Mouse (Mus musculus) thymus, adult 2 months (tissue): ENCODE results near the gene Clrn2. TPM values are rescaled to one million over a fixed set of nuclear protein-coding genes. Genes with fewer than 3 reads are reported as not detected.

Source experiments
- DNase-seq: peaks from one replicate; pipeline ENCODE4 v3.0.0; 2021
- H3K27ac ChIP-seq: fragments of 200-500 bp; 2 replicates; pipeline ENCODE4 v1.5.1; 2012; ENCODE audit warnings: low read length, control low read depth; ENCODE audit not compliant: control insufficient read depth, insufficient read depth
- H3K27me3 ChIP-seq: fragments of 200-500 bp; 2 replicates; pipeline ENCODE4 v1.6.1; 2012; ENCODE audit warnings: mild to moderate bottlenecking, low read length, moderate library complexity, mixed read lengths; ENCODE audit not compliant: control insufficient read depth, insufficient read depth
- H3K36me3 ChIP-seq: fragments of 200-500 bp; 2 replicates; pipeline ENCODE4 v1.6.1; 2012; ENCODE audit warnings: mild to moderate bottlenecking, low read length, moderate library complexity; ENCODE audit not compliant: control insufficient read depth, insufficient read depth
- H3K4me1 ChIP-seq: fragments of 200-500 bp; replicated peaks from 2 replicates; pipeline ENCODE4 v1.6.1; 2012; ENCODE audit warnings: low read length; ENCODE audit not compliant: control insufficient read depth, insufficient read depth
- H3K4me3 ChIP-seq: fragments of 200-500 bp; 2 replicates; pipeline ENCODE4 v1.5.1; 2012; ENCODE audit warnings: mild to moderate bottlenecking, low read length, control low read depth, moderate library complexity; ENCODE audit not compliant: control insufficient read depth, insufficient read depth
- CTCF ChIP-seq: fragments of 200-500 bp; IDR thresholded peaks from 2 replicates; pipeline ENCODE4 v1.5.1; 2012; ENCODE audit warnings: mild to moderate bottlenecking, control low read depth, low read length, moderate library complexity, borderline replicate concordance; ENCODE audit not compliant: control insufficient read depth, poor library complexity, insufficient read depth; ENCODE audit errors: extremely low read depth
- POLR2A ChIP-seq: fragments of 200-500 bp; IDR thresholded peaks from 2 replicates; pipeline ENCODE4 v1.6.1; 2012; ENCODE audit warnings: mild to moderate bottlenecking, low read length, control low read depth, moderate library complexity; ENCODE audit not compliant: control insufficient read depth, poor library complexity, insufficient read depth; ENCODE audit errors: extremely low read depth
- WGBS: fragments of 180-500 bp; shearing (Covaris S2); methylation state at CpG from one replicate; pipeline ENCODE4 v1.1.7; 2018; 5-methylcytosine and 5-hydroxymethylcytosine counted together
- polyA plus RNA-seq: library from polyadenylated mRNA; depleted of rRNA; stranded (reverse); fragments of >200 nt; gene quantifications from 2 replicates; pipeline ENCODE4 v1.2.3, GENCODE M21; 2012

The Clrn2 gene
- polyA plus RNA-seq, 1 experiment: not detected

- H3K27ac ChIP-seq: no peak overlapping the region
These were observed 22.2 kb downstream of the Clrn2 start for GRCm38 (mm10) chr5:45475771-45476170.

GRCm38 (mm10) chr5:45476288-45476687 is 22.7 kb downstream of the Clrn2 start:
- no peaks in the 10 kb centered on the region for H3K4me1 ChIP-seq
- H3K27ac ChIP-seq: no peak overlapping the region
- WGBS: 83% methylated on average over 6 of the region's 6 CpGs
- no peak for DNase-seq
- TF ChIP-seq POLR2A: no peak
- TF ChIP-seq CTCF: no peak
- H3K4me3 ChIP-seq: no peak overlapping the region
- H3K27me3 ChIP-seq: no peaks in the 10 kb centered on the region
- no peaks in the 10 kb centered on the region for H3K36me3 ChIP-seq

More at GRCm38 (mm10) chr5:45475771-45476170, 22.2 kb downstream of the Clrn2 start:
- Histone ChIP-seq H3K4me3 (no peak overlapping the region), H3K4me1 (no peaks in the 10 kb centered on the region), H3K27me3 (no peaks in the 10 kb centered on the region), H3K36me3 (no peaks in the 10 kb centered on the region)
- TF ChIP-seq POLR2A (no peak), CTCF (no peak)
- WGBS: 94% methylated on average over 5 of the region's 5 CpGs
- no peak for DNase-seq

GRCm38 (mm10) chr5:45477601-45478000 is 24.1 kb downstream of the Clrn2 start:
- Histone ChIP-seq H3K4me1 (no peaks in the 10 kb centered on the region), H3K36me3 (no peaks in the 10 kb centered on the region), H3K27me3 (no peaks in the 10 kb centered on the region), H3K27ac (no peak overlapping the region), H3K4me3 (no peak overlapping the region)
- TF ChIP-seq CTCF: no peak
- no peak for TF ChIP-seq POLR2A
- 81% methylated on average over 7 of the region's 7 CpGs for WGBS
- DNase-seq: no peak

GRCm38 (mm10) chr5:45480066-45480465 is 26.5 kb downstream of the Clrn2 start:
- WGBS: 98% methylated on average over 1 of the region's 1 CpGs
- H3K27ac ChIP-seq: no peak overlapping the region
- H3K4me1 ChIP-seq: no peaks in the 10 kb centered on the region
- TF ChIP-seq CTCF: no peak
- no peak for TF ChIP-seq POLR2A
- H3K36me3 ChIP-seq: no peaks in the 10 kb centered on the region
- no peak overlapping the region for H3K4me3 ChIP-seq
- no peaks in the 10 kb centered on the region for H3K27me3 ChIP-seq
- DNase-seq: no peak

- no peak overlapping the region for H3K4me3 ChIP-seq
- DNase-seq: no peak
- 92% methylated on average over 2 of the region's 2 CpGs for WGBS
- H3K36me3 ChIP-seq: no peaks in the 10 kb centered on the region
- H3K27ac ChIP-seq: no peak overlapping the region
- TF ChIP-seq CTCF (no peak), POLR2A (no peak)
- no peaks in the 10 kb centered on the region for H3K27me3 ChIP-seq
- no peaks in the 10 kb centered on the region for H3K4me1 ChIP-seq
These were observed 27.6 kb downstream of the Clrn2 start for GRCm38 (mm10) chr5:45481125-45481524.

- H3K4me3 ChIP-seq: no peak overlapping the region
- no peak for TF ChIP-seq POLR2A
- H3K27ac ChIP-seq: no peak overlapping the region
- DNase-seq: no peak
- no peaks in the 10 kb centered on the region for H3K4me1 ChIP-seq
- H3K27me3 ChIP-seq: no peaks in the 10 kb centered on the region
- WGBS: 83% methylated on average over 3 of the region's 3 CpGs
- no peaks in the 10 kb centered on the region for H3K36me3 ChIP-seq
These were observed 29.1 kb downstream of the Clrn2 start for GRCm38 (mm10) chr5:45482607-45483006.

GRCm38 (mm10) chr5:45483654-45484053 is 30.1 kb downstream of the Clrn2 start:
- WGBS: 89% methylated on average over 1 of the region's 1 CpGs
- Histone ChIP-seq H3K36me3 (no peaks in the 10 kb centered on the region), H3K4me1 (no peaks in the 10 kb centered on the region), H3K27me3 (no peaks in the 10 kb centered on the region), H3K27ac (no peak overlapping the region), H3K4me3 (no peak overlapping the region)
- no peak for DNase-seq
- TF ChIP-seq CTCF (no peak), POLR2A (no peak)
